In genomic region chr5:133653431-133653830, GRCm38 (mm10) we compare ENCODE assay signal across 31 mouse cellular contexts.
"Had no signal": no experiment of that assay in that cellular context is flagged by ENCODE, and none has a peak within 500 bp of the region (broad histone marks: within the 10 kb centered on the region; RNA-seq: fewer than 3 reads in every experiment).

No protein-coding gene starts in this region.

- H3K4me2 ChIP-seq: limb, embryonic 12.5 days; limb, embryonic 13.5 days; limb, embryonic 15.5 days; liver, embryonic 11.5 days; liver, embryonic 12.5 days; liver, embryonic 13.5 days; liver, embryonic 15.5 days; lung, embryonic 14.5 days; lung, embryonic 15.5 days; midbrain, embryonic 12.5 days; midbrain, embryonic 13.5 days; midbrain, embryonic 15.5 days; neural tube, embryonic 12.5 days had no signal

- DNase-seq: left cerebral cortex, postnatal 4 days; liver; liver, embryonic 13.5 days; liver, postnatal 0 days; lung, adult 18-20 months; lung, adult 2 months; lung, embryonic 14.5 days; lung, postnatal 10 days; lung, postnatal 14 days; lung, postnatal 36 days; lung, postnatal 4 days; midbrain, embryonic 14.5 days had no signal

- H3K36me3 ChIP-seq: limb, embryonic 10.5 days; limb, embryonic 12.5 days; limb, embryonic 13.5 days; limb, embryonic 15.5 days; liver, embryonic 12.5 days; liver, embryonic 13.5 days; liver, embryonic 15.5 days; lung, embryonic 15.5 days; midbrain, embryonic 10.5 days; midbrain, embryonic 12.5 days; midbrain, embryonic 13.5 days; midbrain, embryonic 15.5 days; neural tube, embryonic 12.5 days had no signal

- H3K4me1 ChIP-seq: limb, embryonic 10.5 days; limb, embryonic 12.5 days; limb, embryonic 13.5 days; limb, embryonic 15.5 days; liver, embryonic 12.5 days; liver, embryonic 13.5 days; liver, embryonic 15.5 days; lung, embryonic 15.5 days; megakaryocyte, embryonic 14.5 days; midbrain, embryonic 10.5 days; midbrain, embryonic 12.5 days; midbrain, embryonic 13.5 days; midbrain, embryonic 15.5 days; neural tube, embryonic 12.5 days had no signal

- H3K9me3 ChIP-seq: limb, embryonic 10.5 days; limb, embryonic 15.5 days; liver, embryonic 15.5 days; lung, embryonic 15.5 days; midbrain, embryonic 10.5 days; midbrain, embryonic 12.5 days; midbrain, embryonic 13.5 days; midbrain, embryonic 15.5 days; neural tube, embryonic 12.5 days had no signal

- ATAC-seq: liver, embryonic 12.5 days; liver, postnatal 0 days; lung, postnatal 0 days; midbrain, embryonic 13.5 days; midbrain, embryonic 15.5 days had no signal

- H3K27me3 ChIP-seq: limb, embryonic 12.5 days; limb, embryonic 13.5 days; limb, embryonic 15.5 days; liver, embryonic 12.5 days; liver, embryonic 13.5 days; liver, embryonic 15.5 days; lung, embryonic 15.5 days; megakaryocyte, embryonic 14.5 days; midbrain, embryonic 12.5 days; midbrain, embryonic 13.5 days; midbrain, embryonic 15.5 days; neural tube, embryonic 12.5 days had no signal

- H3K4me3 ChIP-seq: left cerebral cortex, adult 2 months; limb, embryonic 10.5 days; limb, embryonic 12.5 days; limb, embryonic 13.5 days; limb, embryonic 15.5 days; liver, embryonic 12.5 days; liver, embryonic 13.5 days; liver, embryonic 15.5 days; lung, embryonic 15.5 days; megakaryocyte, embryonic 14.5 days; midbrain, embryonic 10.5 days; midbrain, embryonic 12.5 days; midbrain, embryonic 13.5 days; midbrain, embryonic 15.5 days; myocyte; neural tube, embryonic 12.5 days had no signal

- H3K27ac ChIP-seq: left cerebral cortex, adult 2 months; limb, embryonic 10.5 days; limb, embryonic 12.5 days; limb, embryonic 13.5 days; limb, embryonic 15.5 days; liver, embryonic 12.5 days; liver, embryonic 13.5 days; liver, embryonic 14.5 days; liver, embryonic 15.5 days; lung, embryonic 15.5 days; macrophage; midbrain, embryonic 10.5 days; midbrain, embryonic 12.5 days; midbrain, embryonic 13.5 days; midbrain, embryonic 15.5 days; neural tube, embryonic 12.5 days had no signal

- H3K9ac ChIP-seq: limb, embryonic 12.5 days; limb, embryonic 13.5 days; limb, embryonic 15.5 days; liver, embryonic 12.5 days; liver, embryonic 13.5 days; liver, embryonic 14.5 days; liver, embryonic 15.5 days; liver, postnatal 0 days; lung, embryonic 14.5 days; lung, embryonic 15.5 days; midbrain, embryonic 12.5 days; midbrain, embryonic 13.5 days; midbrain, embryonic 15.5 days; neural tube, embryonic 12.5 days had no signal
